Mouse (Mus musculus): ENCODE measurements around the gene Tsnaxip1. TPM values are rescaled to one million over a fixed set of nuclear protein-coding genes. Genes with fewer than 3 reads are reported as not detected.
"Not testable (repeated sequence)": the region's sequence is repeated elsewhere in the genome, so short reads cannot be mapped to it uniquely, and the experiment has no call there.

Tsnaxip1 gene
- polyA plus RNA-seq, 1 experiment, result not detected

DNA sequence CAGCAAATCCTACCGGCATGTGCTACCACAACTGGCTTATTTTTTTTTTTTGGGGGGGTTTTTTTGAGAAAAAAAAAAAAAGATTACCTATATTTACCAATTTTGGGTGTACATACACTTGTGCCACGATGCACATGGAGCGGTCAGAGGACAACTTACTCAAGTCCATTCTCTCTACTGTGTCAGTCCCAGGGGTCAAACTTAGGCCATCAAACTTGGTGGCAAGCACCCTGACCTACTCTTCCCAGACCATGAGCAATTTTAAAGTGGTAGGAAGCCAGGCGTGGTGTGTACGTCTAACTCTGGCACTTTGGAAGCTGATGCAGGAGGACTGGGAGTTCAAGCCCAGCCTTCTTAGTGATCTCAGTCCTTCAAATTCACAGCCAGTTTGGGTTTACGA, 14.3 kb upstream of the Tsnaxip1 start:
- TF ChIP-seq CTCF (conservative IDR thresholded peaks at IDR 0.05; ENCODE audit: insufficient read depth, insufficient read length, low read depth, low read length), result no peak
- no peak for TF ChIP-seq POLR2A (IDR thresholded peaks at IDR 0.05; ENCODE audit: low read depth, low read length)
- DNase-seq, result no peak
- Histone ChIP-seq H3K27me3 (replicated peaks; ENCODE audit: control insufficient read depth, insufficient read depth, low read length) (no peaks in the 10 kb centered on the region), H3K4me3 (ENCODE audit: insufficient read depth, low read depth, low read length) (no peak overlapping the region), H3K36me3 (ENCODE audit: control insufficient read depth, insufficient read depth, low read length) (no peaks in the 10 kb centered on the region), H3K27ac (ENCODE audit: insufficient read depth, low read depth, low read length) (no peak overlapping the region), H3K4me1 (ENCODE audit: control insufficient read depth, insufficient read depth, low read length) (peaks cover 29% of the 10 kb centered on the region)
- WGBS, result 91% methylated on average over 6 of the region's 6 CpGs

DNA sequence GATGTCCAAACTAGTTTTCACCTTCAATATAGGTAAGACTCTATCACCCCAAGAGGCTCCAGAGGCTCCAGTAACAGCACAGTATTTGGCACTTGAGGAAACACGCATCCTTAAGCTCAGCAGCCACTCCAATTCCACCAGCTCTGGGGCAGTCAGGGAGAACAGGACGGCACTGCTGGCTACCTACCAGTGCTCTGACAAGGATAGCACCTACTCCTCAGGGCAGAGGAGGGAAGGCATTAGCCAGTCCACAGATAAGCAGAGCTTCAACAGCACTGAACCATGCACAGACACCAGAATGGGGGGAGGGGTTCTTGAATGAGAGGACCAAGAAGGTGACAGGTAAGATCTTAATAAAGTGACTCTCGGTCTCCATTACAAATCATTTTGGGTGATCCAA, 7.9 kb upstream of the Tsnaxip1 start:
- WGBS, result 83% methylated on average over 3 of the region's 3 CpGs
- Histone ChIP-seq H3K27me3 (replicated peaks; ENCODE audit: control insufficient read depth, insufficient read depth, low read length) (no peaks in the 10 kb centered on the region), H3K27ac (ENCODE audit: insufficient read depth, low read depth, low read length) (no peak overlapping the region), H3K36me3 (ENCODE audit: control insufficient read depth, insufficient read depth, low read length) (no peaks in the 10 kb centered on the region), H3K4me3 (ENCODE audit: insufficient read depth, low read depth, low read length) (no peak overlapping the region), H3K4me1 (ENCODE audit: control insufficient read depth, insufficient read depth, low read length) (no peaks in the 10 kb centered on the region)
- DNase-seq, result no peak
- no peak for TF ChIP-seq CTCF (conservative IDR thresholded peaks at IDR 0.05; ENCODE audit: insufficient read depth, insufficient read length, low read depth, low read length)
- TF ChIP-seq POLR2A (IDR thresholded peaks at IDR 0.05; ENCODE audit: low read depth, low read length), result no peak

DNA sequence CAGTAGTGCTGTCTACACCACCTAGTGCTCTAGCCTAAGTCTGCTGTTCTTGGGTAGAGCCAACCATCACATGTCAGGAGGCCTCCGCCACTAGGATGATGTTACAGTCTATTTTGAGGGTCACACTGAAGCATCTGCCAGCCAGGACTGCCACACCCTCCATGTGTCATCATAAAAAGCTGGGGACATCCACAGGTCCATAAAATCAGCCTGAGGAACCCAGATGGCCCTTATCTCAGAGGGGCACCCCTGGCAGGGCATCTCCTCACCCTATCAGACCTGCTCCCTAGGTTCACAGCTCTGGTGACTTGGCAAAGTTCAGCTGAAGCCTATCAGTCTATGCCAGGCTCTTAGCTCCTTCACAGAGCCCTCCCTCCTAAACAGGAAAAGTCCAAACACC, 6.6 kb upstream of the Tsnaxip1 start:
- Histone ChIP-seq H3K4me1 (ENCODE audit: control insufficient read depth, insufficient read depth, low read length) (peaks cover 5% of the 10 kb centered on the region; the same call in 1 of the 2 replicates), H3K36me3 (ENCODE audit: control insufficient read depth, insufficient read depth, low read length) (no peaks in the 10 kb centered on the region), H3K27ac (ENCODE audit: insufficient read depth, low read depth, low read length) (no peak overlapping the region), H3K27me3 (replicated peaks; ENCODE audit: control insufficient read depth, insufficient read depth, low read length) (no peaks in the 10 kb centered on the region), H3K4me3 (ENCODE audit: insufficient read depth, low read depth, low read length) (no peak overlapping the region)
- TF ChIP-seq CTCF (conservative IDR thresholded peaks at IDR 0.05; ENCODE audit: insufficient read depth, insufficient read length, low read depth, low read length) (no peak), POLR2A (IDR thresholded peaks at IDR 0.05; ENCODE audit: low read depth, low read length) (no peak)
- WGBS, result 96% methylated on average over 1 of the region's 1 CpGs
- no peak for DNase-seq

- Histone ChIP-seq H3K36me3 (ENCODE audit: control insufficient read depth, insufficient read depth, low read length) (no peaks in the 10 kb centered on the region), H3K4me1 (ENCODE audit: control insufficient read depth, insufficient read depth, low read length) (peaks cover 8% of the 10 kb centered on the region; the same call in 1 of the 2 replicates), H3K4me3 (ENCODE audit: insufficient read depth, low read depth, low read length) (no peak overlapping the region), H3K27ac (ENCODE audit: insufficient read depth, low read depth, low read length) (no peak overlapping the region), H3K27me3 (replicated peaks; ENCODE audit: control insufficient read depth, insufficient read depth, low read length) (no peaks in the 10 kb centered on the region)
- 45% methylated on average over 4 of the region's 4 CpGs for WGBS
- no peak for DNase-seq
- TF ChIP-seq POLR2A (IDR thresholded peaks at IDR 0.05; ENCODE audit: low read depth, low read length), result no peak
- no peak for TF ChIP-seq CTCF (conservative IDR thresholded peaks at IDR 0.05; ENCODE audit: insufficient read depth, insufficient read length, low read depth, low read length)
Observed at GRCm38 (mm10) chr8:105825506-105825905, 2.0 kb upstream of the Tsnaxip1 start.

- 0% methylated on average over 4 of the region's 4 CpGs for WGBS
- Histone ChIP-seq H3K27me3 (replicated peaks; ENCODE audit: control insufficient read depth, insufficient read depth, low read length) (no peaks in the 10 kb centered on the region), H3K27ac (ENCODE audit: insufficient read depth, low read depth, low read length) (peak overlapping the region; percentile 55), H3K4me1 (ENCODE audit: control insufficient read depth, insufficient read depth, low read length) (peaks cover 8% of the 10 kb centered on the region; the same call in 1 of the 2 replicates), H3K4me3 (ENCODE audit: insufficient read depth, low read depth, low read length) (peak overlapping the region; percentile 90), H3K36me3 (ENCODE audit: control insufficient read depth, insufficient read depth, low read length) (no peaks in the 10 kb centered on the region)
- DNase-seq, result peak; percentile 27
- TF ChIP-seq POLR2A (IDR thresholded peaks at IDR 0.05; ENCODE audit: low read depth, low read length) (no peak), CTCF (conservative IDR thresholded peaks at IDR 0.05; ENCODE audit: insufficient read depth, insufficient read length, low read depth, low read length) (no peak)
Observed at GRCm38 (mm10) chr8:105826379-105826778, 1.2 kb upstream of the Tsnaxip1 start.

DNA sequence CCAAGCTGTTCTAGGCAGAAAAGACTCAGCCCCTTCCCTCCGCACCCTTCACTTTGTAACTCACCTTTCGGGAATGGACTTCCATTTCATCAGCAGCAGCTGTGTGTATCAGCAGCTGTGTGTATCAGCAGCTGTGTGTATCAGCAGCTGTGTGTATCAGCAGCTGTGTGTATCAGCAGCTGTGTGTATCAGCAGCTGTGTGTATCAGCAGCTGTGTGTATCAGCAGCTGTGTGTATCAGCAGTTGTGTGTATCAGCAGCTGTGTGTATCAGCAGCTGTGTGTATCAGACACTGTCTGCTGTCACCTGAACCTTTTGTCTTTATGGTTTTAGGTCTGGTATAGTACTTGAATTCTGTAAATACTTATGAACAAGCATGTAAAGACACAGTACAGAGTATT, 6.2 kb downstream of the Tsnaxip1 start:
- whole genome bisulfite sequencing, result 86% methylated on average over 2 of the region's 2 CpGs
- H3K27ac ChIP-seq (ENCODE audit: insufficient read depth, low read depth, low read length); H3K4me3 ChIP-seq (ENCODE audit: insufficient read depth, low read depth, low read length); DNase-seq; H3K36me3 ChIP-seq (ENCODE audit: control insufficient read depth, insufficient read depth, low read length); H3K27me3 ChIP-seq (replicated peaks; ENCODE audit: control insufficient read depth, insufficient read depth, low read length); H3K4me1 ChIP-seq (ENCODE audit: control insufficient read depth, insufficient read depth, low read length): not testable (repeated sequence)

GRCm38 (mm10) chr8:105835318-105835717, 7.8 kb downstream of the Tsnaxip1 start:
- TF ChIP-seq POLR2A (IDR thresholded peaks at IDR 0.05; ENCODE audit: low read depth, low read length) (no peak), CTCF (conservative IDR thresholded peaks at IDR 0.05; ENCODE audit: insufficient read depth, insufficient read length, low read depth, low read length) (peak; percentile 84)

DNA sequence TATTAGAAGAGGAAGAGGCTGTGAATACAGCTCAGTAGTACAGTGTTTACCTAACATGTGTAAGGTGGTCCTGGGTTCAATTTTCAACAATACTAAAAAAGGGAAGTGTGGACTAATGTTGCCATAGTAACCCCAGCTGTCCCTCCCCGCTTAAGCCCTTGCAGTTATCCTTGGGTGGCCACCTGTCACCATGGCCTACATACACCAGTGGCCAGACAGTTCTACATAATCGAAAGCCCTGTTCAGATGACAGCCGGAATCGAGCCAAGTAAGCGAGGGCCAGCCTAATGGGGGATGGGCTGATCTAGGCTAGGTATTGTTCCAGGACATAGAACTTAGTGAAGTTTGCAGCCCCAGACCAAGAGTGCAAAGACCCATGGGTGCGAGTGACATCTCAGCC, 9.5 kb downstream of the Tsnaxip1 start:
- Histone ChIP-seq H3K36me3 (ENCODE audit: control insufficient read depth, insufficient read depth, low read length) (no peaks in the 10 kb centered on the region), H3K27ac (ENCODE audit: insufficient read depth, low read depth, low read length) (no peak overlapping the region), H3K4me3 (ENCODE audit: insufficient read depth, low read depth, low read length) (no peak overlapping the region), H3K4me1 (ENCODE audit: control insufficient read depth, insufficient read depth, low read length) (no peaks in the 10 kb centered on the region), H3K27me3 (replicated peaks; ENCODE audit: control insufficient read depth, insufficient read depth, low read length) (no peaks in the 10 kb centered on the region)
- DNase-seq, result no peak
- TF ChIP-seq POLR2A (IDR thresholded peaks at IDR 0.05; ENCODE audit: low read depth, low read length), result no peak
- no peak for TF ChIP-seq CTCF (conservative IDR thresholded peaks at IDR 0.05; ENCODE audit: insufficient read depth, insufficient read length, low read depth, low read length)
- WGBS, result 81% methylated on average over 6 of the region's 6 CpGs

More at GRCm38 (mm10) chr8:105835318-105835717, 7.8 kb downstream of the Tsnaxip1 start:
- WGBS, result 16% methylated on average over 11 of the region's 11 CpGs
- Histone ChIP-seq H3K27ac (ENCODE audit: insufficient read depth, low read depth, low read length) (no peak overlapping the region), H3K27me3 (replicated peaks; ENCODE audit: control insufficient read depth, insufficient read depth, low read length) (no peaks in the 10 kb centered on the region), H3K36me3 (ENCODE audit: control insufficient read depth, insufficient read depth, low read length) (no peaks in the 10 kb centered on the region), H3K4me1 (ENCODE audit: control insufficient read depth, insufficient read depth, low read length) (no peaks in the 10 kb centered on the region), H3K4me3 (ENCODE audit: insufficient read depth, low read depth, low read length) (no peak overlapping the region)
- DNase-seq, result peak; percentile 87
